Mouse (Mus musculus) E14TG2a.4 (cell line): ENCODE results near the gene Mex3b.

Source experiments
- CTCF ChIP-seq: conservative IDR thresholded peaks from 2 replicates; pipeline ENCODE4 v1.5.1; 2014; ENCODE audit warnings: low read length
- NANOG ChIP-seq: IDR thresholded peaks from 2 replicates; pipeline ENCODE4 v1.6.1; 2014; ENCODE audit warnings: borderline replicate concordance, low read length, mixed read lengths

- TF ChIP-seq CTCF (no peak), NANOG (no peak)
Measured at GRCm38 (mm10) chr7:82914297-82914696, 47.2 kb downstream of the Mex3b start.
